In genomic region chr16:15053840-15054239, GRCm38 (mm10) we compare ENCODE assay signal across 11 mouse cellular contexts.
DNase-seq lines count a peak whose midpoint lies in the region; ATAC-seq lines count a peak whose summit lies in the region.
"Had no signal": no experiment of that assay in that cellular context is flagged by ENCODE, and none has a peak within 500 bp of the region (broad histone marks: within the 10 kb centered on the region; RNA-seq: fewer than 3 reads in every experiment).

No protein-coding gene starts in this region.

- H3K9me3 ChIP-seq in forebrain, embryonic 10.5 days, result no peaks in the 10 kb centered on the region
- no peaks in the 10 kb centered on the region for H3K9me3 ChIP-seq in forebrain, embryonic 13.5 days (replicated peaks)
- no peaks in the 10 kb centered on the region for H3K9me3 ChIP-seq in kidney, embryonic 16.5 days (ENCODE audit: low read length)
- H3K9me3 ChIP-seq in limb, embryonic 13.5 days, result no peaks in the 10 kb centered on the region
- H3K9me3 ChIP-seq: forebrain, embryonic 12.5 days; hindbrain, embryonic 13.5 days had no signal

- intact Hi-C loops in gastrocnemius, postnatal 36 days (cut with DNase I), result no loop called here

- H3K4me1 ChIP-seq in forebrain, embryonic 10.5 days, result peaks cover 41% of the 10 kb centered on the region
- peaks cover 22% of the 10 kb centered on the region for H3K4me1 ChIP-seq in forebrain, embryonic 13.5 days
- H3K4me1 ChIP-seq in kidney, embryonic 16.5 days (ENCODE audit: insufficient read depth, low read length), result peaks cover 29% of the 10 kb centered on the region
- H3K4me1 ChIP-seq in limb, embryonic 13.5 days, result peaks cover 54% of the 10 kb centered on the region

- H3K27ac ChIP-seq in forebrain, embryonic 10.5 days, result peak overlapping the region; percentile 81
- H3K27ac ChIP-seq in forebrain, embryonic 13.5 days, result no peak overlapping the region
- peak overlapping the region; percentile 84; the same call in 1 of the 2 replicates for H3K27ac ChIP-seq in kidney, embryonic 16.5 days (ENCODE audit: low read length)
- peak overlapping the region; percentile 92 for H3K27ac ChIP-seq in limb, embryonic 13.5 days
- H3K27ac ChIP-seq: hindbrain, embryonic 13.5 days had no signal

- DNase-seq in forebrain, embryonic 10.5 days (ENCODE audit: extremely low spot score, low spot score), result no peak
- DNase-seq in kidney, postnatal 36 days, result no peak
- peak; percentile 76 for DNase-seq in embryo, embryonic 10 days (ENCODE audit: low spot score)
- no peak for DNase-seq in gastrocnemius, postnatal 25 days
- no peak for DNase-seq in gastrocnemius, postnatal 36 days
- DNase-seq: right cerebral cortex, postnatal 25 days had no signal

- H3K9ac ChIP-seq in forebrain, embryonic 13.5 days, result no peak overlapping the region
- H3K9ac ChIP-seq in kidney, embryonic 16.5 days (replicated peaks; ENCODE audit: low read length), result no peak overlapping the region
- no peak overlapping the region for H3K9ac ChIP-seq in limb, embryonic 13.5 days
- H3K9ac ChIP-seq: forebrain, embryonic 12.5 days; hindbrain, embryonic 13.5 days had no signal

- H3K36me3 ChIP-seq in forebrain, embryonic 10.5 days (replicated peaks), result no peaks in the 10 kb centered on the region
- no peaks in the 10 kb centered on the region for H3K36me3 ChIP-seq in forebrain, embryonic 13.5 days (ENCODE audit: poor library complexity, severe bottlenecking)
- no peaks in the 10 kb centered on the region for H3K36me3 ChIP-seq in kidney, embryonic 16.5 days (ENCODE audit: insufficient read depth, low read length)
- no peaks in the 10 kb centered on the region for H3K36me3 ChIP-seq in limb, embryonic 13.5 days
- H3K36me3 ChIP-seq: forebrain, embryonic 12.5 days; hindbrain, embryonic 13.5 days had no signal

- ATAC-seq in forebrain, embryonic 13.5 days, result no peak
- peak; percentile 77 for ATAC-seq in kidney, embryonic 16.5 days (ENCODE audit: low FRiP score, low TSS enrichment)
- no peak for ATAC-seq in limb, embryonic 13.5 days (ENCODE audit: low FRiP score, low read depth)

- H3K4me3 ChIP-seq in forebrain, embryonic 10.5 days, result peak overlapping the region; percentile 34; the same call in 1 of the 2 replicates
- no peak overlapping the region for H3K4me3 ChIP-seq in forebrain, embryonic 13.5 days
- H3K4me3 ChIP-seq in kidney, embryonic 16.5 days (ENCODE audit: low read length), result no peak overlapping the region
- H3K4me3 ChIP-seq in limb, embryonic 13.5 days, result no peak overlapping the region
- H3K4me3 ChIP-seq: forebrain, embryonic 12.5 days; hindbrain, embryonic 13.5 days had no signal

- under 1% methylated on average over 4 of the region's 4 CpGs for WGBS in forebrain, embryonic 10.5 days
- 12% methylated on average over 4 of the region's 4 CpGs for WGBS in forebrain, embryonic 13.5 days
- 13% methylated on average over 4 of the region's 4 CpGs for WGBS in kidney, embryonic 16.5 days
- 5% methylated on average over 4 of the region's 4 CpGs for WGBS in limb, embryonic 13.5 days

- H3K27me3 ChIP-seq in forebrain, embryonic 10.5 days (ENCODE audit: poor library complexity, severe bottlenecking), result no peaks in the 10 kb centered on the region
- no peaks in the 10 kb centered on the region for H3K27me3 ChIP-seq in forebrain, embryonic 13.5 days
- H3K27me3 ChIP-seq in kidney, embryonic 16.5 days (ENCODE audit: insufficient read depth, low read length), result no peaks in the 10 kb centered on the region
- H3K27me3 ChIP-seq in limb, embryonic 13.5 days, result no peaks in the 10 kb centered on the region
- H3K27me3 ChIP-seq: forebrain, embryonic 12.5 days; hindbrain, embryonic 13.5 days had no signal

- H3K4me2 ChIP-seq in forebrain, embryonic 13.5 days, result no peak overlapping the region
- peak overlapping the region; percentile 47 for H3K4me2 ChIP-seq in kidney, embryonic 16.5 days (replicated peaks; ENCODE audit: low read depth, low read length)
- H3K4me2 ChIP-seq in limb, embryonic 13.5 days (replicated peaks), result no peak overlapping the region
